Mouse (Mus musculus) C2C12 (cell line): Measurements from ENCODE around the gene Foxo1.

Experiments used
- CEBPB ChIP-seq: IDR thresholded peaks from one replicate; pipeline ENCODE4 v1.6.1; 2011; ENCODE audit warnings: low read depth, mild to moderate bottlenecking, control low read depth, moderate library complexity
- CTCF ChIP-seq: IDR thresholded peaks from one replicate; pipeline ENCODE4 v1.5.1; 2011; ENCODE audit not compliant: control insufficient read depth, insufficient read depth, insufficient read length

DNA sequence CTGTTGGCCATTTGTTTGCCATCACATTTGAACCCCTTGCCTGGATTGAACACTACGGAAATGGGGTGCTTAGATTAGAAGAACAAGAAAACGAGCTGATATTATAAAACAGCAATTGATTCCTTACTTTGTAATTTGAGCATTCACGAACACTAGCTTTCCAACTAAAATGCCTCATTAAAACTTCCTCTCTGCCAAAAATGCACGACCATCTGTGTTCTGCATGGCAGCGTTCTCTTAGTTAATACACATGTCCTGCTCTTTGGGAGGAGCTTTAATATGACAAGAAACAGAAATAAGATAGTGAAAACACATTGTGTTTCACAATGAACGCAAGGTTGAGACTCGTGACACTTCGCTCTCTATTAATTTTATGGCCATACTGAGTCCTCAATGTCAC, 3.8 kb upstream of the Foxo1 start:
- no peak for TF ChIP-seq CTCF
- TF ChIP-seq CEBPB = no peak
